Mouse (Mus musculus): ENCODE data around the gene Adam12.

The Adam12 gene

GRCm38 (mm10) chr7:133876646-133877342 lies 355.2 kb downstream of the Adam12 start:
- DNase-seq (ENCODE audit: low read depth, low spot score), result no peak

DNA sequence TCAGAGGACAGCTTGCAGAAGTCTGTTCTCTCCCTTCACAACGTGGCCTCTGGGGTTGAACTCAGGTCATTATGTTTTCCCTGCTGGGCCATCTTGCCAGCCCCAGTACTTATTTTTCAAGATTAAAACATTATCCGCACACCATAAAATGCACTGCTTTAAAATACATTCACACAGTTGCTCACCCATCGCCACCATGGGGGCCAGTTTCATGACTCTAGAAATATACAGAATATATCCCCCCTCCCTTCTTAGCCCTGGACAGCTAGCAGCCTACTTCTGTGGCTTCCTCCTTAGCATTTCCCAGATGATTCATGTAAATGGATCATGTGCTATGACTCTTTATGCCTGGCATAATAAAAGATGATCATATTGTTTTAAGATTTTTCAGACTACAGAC lies 355.8 kb downstream of the Adam12 start:
- no peak for DNase-seq (ENCODE audit: low read depth, low spot score)

- DNase-seq (ENCODE audit: low read depth, low spot score), result no peak
Observed at GRCm38 (mm10) chr7:133872701-133873100, 359.2 kb downstream of the Adam12 start.

GRCm38 (mm10) chr7:133870265-133870664 lies 361.7 kb downstream of the Adam12 start:
- DNase-seq (ENCODE audit: low read depth, low spot score), result no peak

DNA sequence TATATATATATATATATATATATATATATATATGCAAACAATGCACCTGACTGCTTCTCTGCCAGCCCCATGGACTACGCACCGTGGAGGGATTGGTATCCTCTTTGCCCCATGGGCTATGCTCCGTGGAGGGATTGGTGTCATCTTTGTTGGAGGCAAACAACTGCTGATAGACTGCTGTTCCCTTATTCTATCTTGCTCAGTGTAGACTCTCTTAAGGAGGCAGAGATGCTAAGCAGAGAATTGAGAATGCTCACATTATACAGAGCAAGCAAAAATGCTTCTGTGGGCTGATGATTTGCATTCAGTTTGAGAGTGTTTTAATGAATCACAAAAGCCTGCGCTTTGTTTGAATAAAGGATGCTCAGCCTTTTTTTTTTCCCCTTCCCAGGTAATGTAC lies 368.3 kb downstream of the Adam12 start:
- DNase-seq (ENCODE audit: low read depth, low spot score), result no peak

DNA sequence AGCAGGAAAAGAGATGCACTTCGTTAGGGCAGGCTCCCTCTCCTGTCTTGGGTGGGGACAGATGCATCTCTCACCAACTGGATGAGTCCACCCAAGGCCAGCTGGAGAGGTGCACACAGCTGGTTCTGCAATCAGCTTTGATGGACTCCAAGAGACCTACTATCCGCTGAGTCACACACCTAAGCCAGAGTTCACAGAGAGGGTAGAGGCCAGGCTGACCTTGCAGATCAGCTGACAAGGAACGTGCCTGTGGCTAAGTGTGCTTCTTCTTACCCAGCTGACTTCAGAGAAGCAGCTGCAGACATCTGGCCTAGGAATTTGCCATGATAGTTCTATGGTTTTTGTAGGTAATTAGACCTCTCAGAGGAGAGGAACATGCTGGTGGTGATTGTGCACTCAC lies 368.8 kb downstream of the Adam12 start:
- DNase-seq (ENCODE audit: low read depth, low spot score), result no peak

DNA sequence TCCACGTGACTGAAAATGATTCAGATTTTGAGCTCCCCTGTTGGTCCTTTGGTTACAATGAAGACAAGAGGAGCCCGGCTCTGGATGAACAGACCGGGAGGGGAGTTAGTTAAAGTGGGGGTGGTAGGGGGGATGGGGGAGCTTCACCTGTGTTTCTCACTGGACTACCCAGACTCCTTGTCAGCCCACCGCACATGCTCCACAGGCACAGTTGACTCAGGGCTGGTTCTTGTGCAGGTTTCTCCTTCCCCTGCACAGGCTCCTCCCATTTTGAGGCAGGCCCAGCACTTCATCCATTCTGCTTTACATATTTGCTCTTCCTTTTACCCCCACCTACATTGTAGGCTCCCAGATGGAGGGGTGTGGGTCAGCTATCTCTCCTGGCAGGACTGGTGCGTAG lies 369.2 kb downstream of the Adam12 start:
- DNase-seq (ENCODE audit: low read depth, low spot score), result no peak

DNA sequence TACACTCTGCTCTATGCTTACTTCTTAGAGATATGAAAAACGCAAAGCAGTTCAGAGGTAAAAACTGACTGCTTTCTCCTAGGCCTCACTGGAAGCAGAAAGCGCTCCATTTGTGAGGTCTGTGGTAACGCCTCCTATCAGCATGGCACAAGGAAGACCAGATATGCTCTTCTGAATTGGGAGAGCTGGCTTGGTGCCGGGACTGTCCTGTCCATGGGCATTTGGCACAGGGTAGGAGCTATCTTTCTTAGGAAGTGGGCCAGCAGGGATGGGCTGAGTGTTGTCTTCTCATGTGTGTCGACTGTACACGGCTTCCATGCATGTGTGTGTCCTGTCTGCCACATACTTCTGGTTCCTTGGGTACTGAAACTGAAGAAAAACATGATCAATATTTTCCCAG lies 369.7 kb downstream of the Adam12 start:
- DNase-seq (ENCODE audit: low read depth, low spot score), result no peak

DNA sequence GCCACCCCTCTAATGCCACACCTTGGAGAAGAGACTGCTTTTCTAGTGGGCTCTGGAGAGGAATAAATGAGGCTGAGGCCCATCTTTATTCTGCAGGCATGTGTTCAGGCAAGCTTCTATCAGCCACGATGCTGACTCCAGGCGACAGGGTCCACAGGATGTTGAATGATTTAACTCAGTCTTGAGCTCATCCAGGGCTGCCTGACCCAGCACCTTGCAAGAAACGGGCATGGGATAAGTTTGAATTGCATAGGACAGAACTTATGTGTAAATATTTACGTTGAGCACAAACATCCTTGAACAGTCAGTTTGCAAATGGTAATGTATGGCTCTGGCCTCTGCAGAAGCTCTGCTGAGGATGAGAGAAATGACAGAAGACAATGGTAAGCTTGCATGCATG lies 372.4 kb downstream of the Adam12 start:
- no peak for DNase-seq (ENCODE audit: low read depth, low spot score)

DNA sequence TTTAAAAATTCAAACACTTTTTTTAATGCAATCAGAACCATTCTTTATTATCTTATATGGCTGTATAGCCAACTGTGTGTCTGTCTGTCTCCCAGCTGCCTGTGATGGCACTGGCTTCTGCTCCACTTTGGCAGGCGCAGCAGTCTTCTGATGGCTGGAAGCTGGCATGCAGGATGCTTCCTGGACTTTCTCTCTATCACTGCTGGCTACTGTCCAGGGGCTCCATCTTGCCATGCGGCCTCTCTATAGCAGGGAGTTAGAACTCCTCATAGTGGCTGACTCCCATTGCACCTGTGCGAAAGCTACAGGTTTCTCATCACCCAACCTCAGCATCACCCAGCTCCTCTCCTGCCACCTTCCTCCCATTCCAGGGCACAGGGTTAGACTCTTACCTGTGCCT lies 373.4 kb downstream of the Adam12 start:
- DNase-seq (ENCODE audit: low read depth, low spot score), result no peak

- peak; percentile 66 for DNase-seq (ENCODE audit: low read depth, low spot score)
Observed at GRCm38 (mm10) chr7:133856278-133856677, 375.7 kb downstream of the Adam12 start.

DNA sequence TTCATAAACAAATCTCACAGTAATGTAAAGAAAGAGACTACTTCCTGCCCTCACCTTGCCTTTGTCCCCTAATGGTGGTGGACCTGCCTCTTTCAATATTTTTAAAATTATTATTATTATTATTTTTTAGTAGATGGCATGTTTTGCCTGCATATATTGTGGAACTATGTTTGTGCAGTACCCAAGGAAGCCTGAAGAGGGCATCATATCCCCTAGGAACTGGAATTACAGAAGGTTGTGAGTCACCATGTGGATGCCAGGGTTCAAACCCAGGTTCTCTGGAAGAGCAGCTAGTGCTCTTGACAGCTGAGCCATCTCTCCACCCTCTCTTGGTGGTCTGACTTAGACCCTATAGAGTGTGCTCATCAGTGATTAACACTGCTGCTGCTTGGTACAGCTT lies 381.2 kb downstream of the Adam12 start:
- DNase-seq (ENCODE audit: low read depth, low spot score), result no peak

DNA sequence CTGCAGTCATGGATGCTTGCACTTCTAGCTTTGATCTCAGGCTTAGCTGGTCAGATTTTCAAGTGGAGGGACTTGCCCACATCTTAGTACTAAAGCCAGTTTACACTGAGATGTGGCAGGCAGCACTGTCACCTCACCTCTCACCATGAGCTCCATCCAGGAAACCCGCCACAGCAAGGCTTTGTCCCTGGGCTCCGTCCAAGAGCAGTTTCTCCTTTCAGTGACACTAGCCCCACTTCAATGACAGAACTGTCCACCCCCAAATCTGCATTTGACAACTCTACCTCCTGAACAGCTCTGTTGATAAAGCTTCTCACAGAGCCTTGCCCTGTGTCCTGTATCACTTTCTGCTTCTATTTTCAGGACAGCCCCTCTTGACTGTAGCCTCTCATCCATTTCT lies 383.8 kb downstream of the Adam12 start:
- no peak for DNase-seq (ENCODE audit: low read depth, low spot score)

DNA sequence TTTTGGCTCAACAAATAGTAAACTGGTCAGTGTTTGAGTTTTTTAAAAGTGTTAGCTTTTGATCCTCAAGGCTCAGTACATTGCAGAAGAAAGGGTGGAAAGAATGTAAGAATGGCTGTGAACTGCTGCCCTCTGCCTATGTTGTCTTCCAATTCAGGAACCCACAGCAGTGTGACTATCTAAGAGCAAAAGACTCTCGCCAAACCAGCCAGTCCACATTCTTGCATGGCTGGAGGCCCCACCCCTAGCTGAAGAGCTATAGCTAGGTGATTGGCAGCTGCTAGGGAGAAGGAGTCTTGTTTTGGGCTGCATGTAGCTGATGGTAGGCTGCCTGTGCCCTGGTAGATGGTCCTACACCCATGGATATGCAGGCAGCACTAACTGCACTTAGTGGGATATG lies 384.8 kb downstream of the Adam12 start:
- no peak for DNase-seq (ENCODE audit: low read depth, low spot score)

GRCm38 (mm10) chr7:133842079-133842478 lies 389.9 kb downstream of the Adam12 start:
- DNase-seq (ENCODE audit: low read depth, low spot score), result no peak

DNA sequence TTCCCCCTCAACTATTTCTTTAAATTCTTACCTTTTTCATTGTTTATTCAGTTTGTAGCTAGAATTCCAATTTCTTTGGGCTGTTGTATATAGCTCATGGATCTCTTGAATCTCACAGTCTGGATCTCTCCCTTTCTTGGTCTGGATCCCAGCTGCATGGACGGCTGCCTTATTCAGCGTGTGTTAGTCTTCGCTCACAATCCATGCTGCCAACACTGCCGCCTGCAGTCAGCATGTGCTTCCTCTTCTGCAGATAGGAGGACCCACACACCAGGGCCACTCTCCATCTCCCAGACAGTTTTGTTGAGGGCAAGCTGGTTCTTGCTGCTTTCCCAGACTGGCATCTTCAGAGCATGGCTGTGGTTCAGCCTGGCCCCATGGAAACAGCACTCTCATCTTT lies 392.4 kb downstream of the Adam12 start:
- DNase-seq (ENCODE audit: low read depth, low spot score), result no peak
